Mouse (Mus musculus) intestine, embryonic 16.5 days (tissue): ENCODE results near the gene Bach1. TPM values are rescaled to one million over a fixed set of nuclear protein-coding genes. Genes with fewer than 3 reads are reported as not detected.

ENCODE experiments used
- ATAC-seq: fragments of 200-750 bp; cut with Nextera tagmentation; 2 replicates; pipeline ENCODE4 v1.8.0; 2017; ENCODE audit warnings: moderate TSS enrichment, moderate library complexity
- H3K27ac ChIP-seq: fragments of 300-500 bp; sonication (generic); 2 replicates; pipeline ENCODE4 v1.5.1; 2014; ENCODE audit warnings: mild to moderate bottlenecking, low read length
- H3K27me3 ChIP-seq: fragments of 300-500 bp; sonication (generic); replicated peaks from 2 replicates; pipeline ENCODE4 v1.6.1; 2014; ENCODE audit warnings: low read length, control low read depth, mixed read lengths; ENCODE audit not compliant: control insufficient read depth, insufficient read depth
- H3K36me3 ChIP-seq: fragments of 300-500 bp; sonication (generic); 2 replicates; pipeline ENCODE4 v1.6.1; 2014; ENCODE audit warnings: low read length, control low read depth; ENCODE audit not compliant: control insufficient read depth, insufficient read depth
- H3K4me1 ChIP-seq: fragments of 300-500 bp; sonication (generic); 2 replicates; pipeline ENCODE4 v1.6.1; 2014; ENCODE audit warnings: low read length, control low read depth, mixed read lengths; ENCODE audit not compliant: control insufficient read depth, insufficient read depth
- H3K4me2 ChIP-seq: fragments of 300-500 bp; sonication (generic); 2 replicates; pipeline ENCODE4 v1.6.1; 2014; ENCODE audit warnings: low read depth, low read length, control low read depth
- H3K4me3 ChIP-seq: fragments of 300-500 bp; sonication (generic); 2 replicates; pipeline ENCODE4 v1.5.1; 2014; ENCODE audit warnings: mild to moderate bottlenecking, low read length
- H3K9ac ChIP-seq: fragments of 300-500 bp; sonication (generic); 2 replicates; pipeline ENCODE4 v1.6.1; 2014; ENCODE audit warnings: low read depth, low read length
- H3K9me3 ChIP-seq: fragments of 300-500 bp; sonication (generic); 2 replicates; pipeline ENCODE4 v1.6.1; 2016; ENCODE audit warnings: low read length, control low read depth; ENCODE audit not compliant: control insufficient read depth
- WGBS: fragments of 180-500 bp; shearing (Covaris S2); extraction: QIAGEN DNeasy Blood & Tissue Kit; methylation state at CpG from one replicate; pipeline ENCODE4 v1.1.7; 2014; 5-methylcytosine and 5-hydroxymethylcytosine counted together
- polyA plus RNA-seq: library from polyadenylated mRNA; unstranded; fragments of >200 nt; fragmentation: Nextera tagmentation; extraction: Ambion mirVana; gene quantifications from 2 replicates; pipeline ENCODE4 v1.2.1, GENCODE M21; 2015

Gene Bach1
- polyA plus RNA-seq, 1 experiment from 2014 or later, result 16.6 TPM

DNA sequence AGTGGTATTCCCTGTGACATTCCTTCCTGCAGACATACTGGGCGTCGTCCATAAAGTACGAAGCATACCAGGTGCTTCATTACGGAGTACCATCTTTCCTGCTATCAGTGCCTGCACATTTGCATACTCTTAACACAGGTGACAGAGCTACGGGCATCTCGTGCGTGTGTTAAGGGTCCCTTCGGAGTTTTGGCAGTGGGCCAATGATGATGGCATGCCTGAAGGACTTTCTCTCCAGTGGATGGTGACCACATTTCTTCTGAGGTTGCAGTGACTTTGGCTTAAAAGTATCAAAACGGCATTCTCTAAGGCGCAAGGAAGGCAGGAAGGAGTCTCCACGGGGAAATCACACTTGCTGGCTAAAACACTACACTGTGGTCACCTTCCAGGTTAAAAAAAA lies 37.4 kb downstream of the Bach1 start:
- 74% methylated on average over 11 of the region's 11 CpGs for WGBS
- Histone ChIP-seq H3K27ac (no peak overlapping the region), H3K4me1 (peaks cover 4% of the 10 kb centered on the region; the same call in 1 of the 2 replicates), H3K9me3 (no peaks in the 10 kb centered on the region), H3K4me2 (no peak overlapping the region), H3K36me3 (no peaks in the 10 kb centered on the region), H3K9ac (no peak overlapping the region), H3K27me3 (no peaks in the 10 kb centered on the region), H3K4me3 (no peak overlapping the region)
- ATAC-seq, result no peak

GRCm38 (mm10) chr16:87737296-87737695 lies 38.6 kb downstream of the Bach1 start:
- Histone ChIP-seq H3K4me2 (no peak overlapping the region), H3K36me3 (no peaks in the 10 kb centered on the region), H3K9me3 (no peaks in the 10 kb centered on the region)

GRCm38 (mm10) chr16:87737842-87738639 lies 39.3 kb downstream of the Bach1 start:
- Histone ChIP-seq H3K4me2 (no peak overlapping the region), H3K27ac (no peak overlapping the region), H3K9ac (no peak overlapping the region), H3K9me3 (no peaks in the 10 kb centered on the region), H3K36me3 (no peaks in the 10 kb centered on the region), H3K27me3 (no peaks in the 10 kb centered on the region), H3K4me1 (peaks cover 7% of the 10 kb centered on the region; the same call in 1 of the 2 replicates), H3K4me3 (no peak overlapping the region)
- no peak for ATAC-seq
- WGBS, result 83% methylated on average over 21 of the region's 21 CpGs

More at GRCm38 (mm10) chr16:87737296-87737695, 38.6 kb downstream of the Bach1 start:
- H3K27me3 ChIP-seq, result no peaks in the 10 kb centered on the region
- no peak overlapping the region for H3K9ac ChIP-seq
- no peak overlapping the region for H3K27ac ChIP-seq
- H3K4me1 ChIP-seq, result peaks cover 7% of the 10 kb centered on the region; the same call in 1 of the 2 replicates
- no peak for ATAC-seq
- 51% methylated on average over 8 of the region's 8 CpGs for WGBS
- no peak overlapping the region for H3K4me3 ChIP-seq

GRCm38 (mm10) chr16:87741034-87741715 lies 42.4 kb downstream of the Bach1 start:
- Histone ChIP-seq H3K36me3 (no peaks in the 10 kb centered on the region), H3K4me3 (no peak overlapping the region), H3K4me2 (peak overlapping the region; percentile 26; the same call in 1 of the 2 replicates), H3K27me3 (no peaks in the 10 kb centered on the region), H3K27ac (peak overlapping the region; percentile 81), H3K9ac (no peak overlapping the region), H3K9me3 (no peaks in the 10 kb centered on the region), H3K4me1 (peaks cover 7% of the 10 kb centered on the region; the same call in 1 of the 2 replicates)
- ATAC-seq, result peak; percentile 99
- 69% methylated on average over 9 of the region's 9 CpGs for WGBS

GRCm38 (mm10) chr16:87743661-87744060 lies 44.9 kb downstream of the Bach1 start:
- 81% methylated on average over 3 of the region's 3 CpGs for WGBS
- H3K4me1 ChIP-seq, result peaks cover 7% of the 10 kb centered on the region; the same call in 1 of the 2 replicates

GRCm38 (mm10) chr16:87744338-87744737 lies 45.6 kb downstream of the Bach1 start:
- peaks cover 7% of the 10 kb centered on the region; the same call in 1 of the 2 replicates for H3K4me1 ChIP-seq
- WGBS, result 73% methylated on average over 2 of the region's 2 CpGs
- H3K9ac ChIP-seq, result no peak overlapping the region
- H3K27ac ChIP-seq, result no peak overlapping the region
- H3K9me3 ChIP-seq, result 0 out of 2 replicates have a peak, but pooled peaks cover 5% of the 10 kb centered on the region
- ATAC-seq, result no peak
- H3K4me2 ChIP-seq, result no peak overlapping the region
- H3K36me3 ChIP-seq, result no peaks in the 10 kb centered on the region
- no peak overlapping the region for H3K4me3 ChIP-seq
- no peaks in the 10 kb centered on the region for H3K27me3 ChIP-seq

More at GRCm38 (mm10) chr16:87743661-87744060, 44.9 kb downstream of the Bach1 start:
- no peaks in the 10 kb centered on the region for H3K27me3 ChIP-seq
- H3K9ac ChIP-seq, result no peak overlapping the region
- H3K4me3 ChIP-seq, result no peak overlapping the region
- H3K36me3 ChIP-seq, result no peaks in the 10 kb centered on the region
- no peak overlapping the region for H3K27ac ChIP-seq
- H3K9me3 ChIP-seq, result 0 out of 2 replicates have a peak, but pooled peaks cover 5% of the 10 kb centered on the region
- ATAC-seq, result no peak
- H3K4me2 ChIP-seq, result no peak overlapping the region

DNA sequence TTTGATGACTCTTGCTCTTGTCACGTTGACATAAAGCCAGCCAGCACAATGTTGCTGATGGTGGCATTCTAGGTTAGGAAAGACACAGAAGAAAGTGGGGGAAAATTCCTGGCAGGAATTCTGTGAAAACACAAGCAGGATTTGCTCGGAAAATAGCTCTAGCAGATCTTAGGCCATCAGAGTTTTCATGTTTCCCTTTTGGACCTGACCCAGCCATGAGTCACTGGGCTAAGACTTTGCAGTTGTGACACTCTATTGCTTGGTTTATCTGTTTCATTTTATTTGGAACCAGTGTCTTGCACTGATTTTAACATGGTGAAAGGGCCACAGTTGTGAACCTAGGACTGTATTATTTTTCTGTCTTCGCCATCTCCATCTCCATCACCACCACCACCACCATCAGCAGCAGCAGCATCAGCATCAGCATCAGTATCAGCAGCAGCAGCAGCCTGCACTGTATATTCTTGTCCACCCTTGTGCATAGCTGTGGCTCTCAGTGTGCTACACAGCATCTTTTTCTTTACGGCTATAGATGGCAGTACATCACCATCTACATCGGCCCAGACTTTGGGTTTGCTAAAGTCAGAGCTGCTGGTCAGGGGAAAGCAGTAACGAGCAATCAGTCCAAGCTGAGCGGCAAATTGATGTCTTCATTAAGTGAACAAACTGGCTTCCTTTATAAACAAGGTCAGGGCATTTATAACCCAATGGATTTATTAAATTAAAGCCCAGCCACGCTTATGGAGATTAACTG lies 46.6 kb downstream of the Bach1 start:
- 78% methylated on average over 8 of the region's 8 CpGs for WGBS
- H3K4me1 ChIP-seq, result peaks cover 7% of the 10 kb centered on the region; the same call in 1 of the 2 replicates
- no peak overlapping the region for H3K4me3 ChIP-seq
- H3K9me3 ChIP-seq, result 0 out of 2 replicates have a peak, but pooled peaks cover 5% of the 10 kb centered on the region
- no peaks in the 10 kb centered on the region for H3K27me3 ChIP-seq
- H3K9ac ChIP-seq, result no peak overlapping the region
- H3K4me2 ChIP-seq, result no peak overlapping the region
- no peaks in the 10 kb centered on the region for H3K36me3 ChIP-seq
- no peak for ATAC-seq
- no peak overlapping the region for H3K27ac ChIP-seq

GRCm38 (mm10) chr16:87746728-87747127 lies 48.0 kb downstream of the Bach1 start:
- H3K36me3 ChIP-seq, result no peaks in the 10 kb centered on the region
- ATAC-seq, result peak; percentile 45; the same call in 1 of the 2 replicates
- H3K4me1 ChIP-seq, result peaks cover 3% of the 10 kb centered on the region; the same call in 1 of the 2 replicates

DNA sequence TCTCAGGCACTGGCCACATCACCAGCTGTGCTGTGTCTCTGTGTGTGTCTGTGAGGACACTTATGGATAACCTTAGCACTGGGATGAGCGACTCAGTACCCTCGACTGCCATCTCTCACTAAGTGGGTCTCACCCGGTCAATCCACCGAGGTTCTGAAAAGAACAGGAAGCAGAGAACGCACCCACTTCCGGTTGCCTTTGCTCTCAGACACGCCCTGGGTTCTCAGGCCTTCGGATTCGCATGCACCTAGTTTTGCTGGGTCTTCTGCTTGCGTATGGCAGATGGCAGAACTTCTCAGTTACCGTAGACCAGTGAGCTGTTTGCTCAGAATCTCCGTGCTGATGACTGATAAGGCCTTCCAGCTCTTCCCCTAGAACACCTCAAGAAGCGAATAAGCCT lies 52.5 kb downstream of the Bach1 start:
- Histone ChIP-seq H3K4me3 (no peak overlapping the region), H3K27ac (no peak overlapping the region), H3K27me3 (no peaks in the 10 kb centered on the region), H3K4me1 (no peaks in the 10 kb centered on the region), H3K4me2 (no peak overlapping the region), H3K9ac (no peak overlapping the region), H3K9me3 (0 out of 2 replicates have a peak, but pooled peaks cover 5% of the 10 kb centered on the region), H3K36me3 (no peaks in the 10 kb centered on the region)
- WGBS, result 88% methylated on average over 13 of the region's 13 CpGs
- ATAC-seq, result no peak

More at GRCm38 (mm10) chr16:87746728-87747127, 48.0 kb downstream of the Bach1 start:
- Histone ChIP-seq H3K27me3 (no peaks in the 10 kb centered on the region), H3K27ac (no peak overlapping the region), H3K4me3 (no peak overlapping the region), H3K9me3 (0 out of 2 replicates have a peak, but pooled peaks cover 5% of the 10 kb centered on the region), H3K4me2 (no peak overlapping the region), H3K9ac (no peak overlapping the region)
- WGBS, result 25% methylated on average over 5 of the region's 5 CpGs
